Mouse (Mus musculus) stomach, embryonic 15.5 days (tissue): ENCODE results near the gene Uhrf2. TPM values are rescaled to one million over a fixed set of nuclear protein-coding genes. Genes with fewer than 3 reads are reported as not detected.
"Not testable (repeated sequence)": the region's sequence is repeated elsewhere in the genome, so short reads cannot be mapped to it uniquely, and the experiment has no call there.

Source experiments
- ATAC-seq: fragments of 200-750 bp; cut with Nextera tagmentation; 2 replicates; pipeline ENCODE4 v1.8.0; 2017; ENCODE audit warnings: low read depth, moderate number of reproducible peaks, moderate TSS enrichment; ENCODE audit not compliant: insufficient read depth, low FRiP score
- H3K27ac ChIP-seq: fragments of 300-500 bp; sonication (generic); 2 replicates; pipeline ENCODE4 v1.5.1; 2015; ENCODE audit warnings: mild to moderate bottlenecking, inconsistent platforms
- H3K27me3 ChIP-seq: fragments of 300-500 bp; sonication (generic); replicated peaks from 2 replicates; pipeline ENCODE4 v1.6.1; 2015; ENCODE audit warnings: inconsistent platforms
- H3K36me3 ChIP-seq: fragments of 300-500 bp; sonication (generic); 2 replicates; pipeline ENCODE4 v1.6.1; 2015; ENCODE audit warnings: inconsistent platforms
- H3K4me1 ChIP-seq: fragments of 300-500 bp; sonication (generic); 2 replicates; pipeline ENCODE4 v1.6.1; 2015; ENCODE audit warnings: inconsistent platforms
- H3K4me2 ChIP-seq: fragments of 300-500 bp; sonication (generic); 2 replicates; pipeline ENCODE4 v1.6.1; 2015; ENCODE audit warnings: mild to moderate bottlenecking, inconsistent platforms
- H3K4me3 ChIP-seq: fragments of 300-500 bp; sonication (generic); replicated peaks from 2 replicates; pipeline ENCODE4 v1.5.1; 2015; ENCODE audit warnings: inconsistent platforms
- H3K9ac ChIP-seq: fragments of 300-500 bp; sonication (generic); 2 replicates; pipeline ENCODE4 v1.6.1; 2015; ENCODE audit warnings: inconsistent platforms
- H3K9me3 ChIP-seq: fragments of 300-500 bp; sonication (generic); 2 replicates; pipeline ENCODE4 v1.6.1; 2016; ENCODE audit warnings: inconsistent platforms
- WGBS: fragments of 180-500 bp; shearing (Covaris S2); methylation state at CpG from one replicate; pipeline ENCODE4 v1.1.7; 2015; 5-methylcytosine and 5-hydroxymethylcytosine counted together
- polyA plus RNA-seq: library from polyadenylated mRNA; unstranded; fragments of >200 nt; fragmentation: Nextera tagmentation; extraction: Ambion mirVana; gene quantifications from 2 replicates; pipeline ENCODE4 v1.2.1, GENCODE M21; 2015

Uhrf2 gene
- polyA plus RNA-seq, 1 experiment from 2014 or later: 64.9 TPM

DNA sequence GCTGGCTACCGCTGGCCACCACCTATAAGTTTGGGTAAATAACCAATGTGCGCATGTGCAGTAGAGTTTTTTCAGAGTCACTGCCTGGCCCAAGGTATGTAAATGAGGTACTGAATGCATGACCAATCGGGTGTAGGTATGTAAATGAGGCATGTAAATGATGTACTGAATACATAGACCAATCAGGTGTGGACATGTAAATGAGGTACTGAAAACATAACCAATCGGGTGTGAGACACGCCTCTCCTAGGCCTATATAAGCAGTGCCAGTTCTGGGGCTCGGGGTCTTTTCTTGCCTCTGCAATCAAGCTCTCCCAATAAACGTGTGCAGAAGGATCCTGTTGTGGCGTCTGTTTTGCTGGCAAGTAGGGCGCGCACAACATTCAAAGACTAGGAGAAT lies 6.9 kb upstream of the Uhrf2 start:
- not testable (repeated sequence) for H3K4me1 ChIP-seq, ATAC-seq, H3K36me3 ChIP-seq, H3K9me3 ChIP-seq, H3K27me3 ChIP-seq, H3K4me3 ChIP-seq, H3K27ac ChIP-seq, H3K9ac ChIP-seq, H3K4me2 ChIP-seq
- WGBS: 93% methylated on average over 10 of the region's 10 CpGs

DNA sequence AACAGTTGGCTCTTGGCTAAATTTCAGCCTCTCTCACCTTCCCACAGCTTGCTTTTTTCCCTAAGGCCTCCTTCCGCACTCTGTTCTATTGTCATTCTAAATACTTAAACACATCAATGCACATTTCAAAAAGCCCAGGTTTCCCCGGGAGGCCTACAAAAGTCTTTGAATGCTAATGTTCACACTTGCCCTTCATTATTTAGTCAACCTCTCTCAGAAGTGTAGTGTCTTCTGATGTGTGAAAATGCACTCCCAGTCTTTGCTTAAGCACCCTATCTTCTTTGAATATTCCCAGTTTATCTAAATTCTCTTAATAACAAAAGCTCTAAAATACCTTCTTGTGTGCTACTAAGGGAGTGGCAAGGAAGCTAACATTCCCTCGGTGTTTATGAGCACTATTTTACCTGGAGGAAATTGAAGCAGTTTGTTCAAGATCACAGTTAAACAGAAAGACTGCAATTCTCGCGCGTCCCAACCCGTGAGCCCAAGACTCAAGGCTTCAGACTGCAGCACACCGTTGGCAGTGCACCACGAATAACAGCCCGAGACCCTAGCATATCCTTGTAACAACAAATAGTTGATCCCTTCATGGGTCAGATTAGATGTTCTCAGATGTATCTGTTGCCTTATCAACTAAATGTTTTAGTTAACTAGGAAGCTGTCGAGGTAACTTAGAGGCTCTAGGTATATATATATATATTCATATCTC lies 1.2 kb upstream of the Uhrf2 start:
- Histone ChIP-seq H3K4me1 (0 out of 2 replicates have a peak, but pooled peaks cover 14% of the 10 kb centered on the region), H3K9ac (no peak overlapping the region), H3K4me2 (peak overlapping the region; percentile 77), H3K4me3 (no peak overlapping the region), H3K36me3 (no peaks in the 10 kb centered on the region), H3K27ac (no peak overlapping the region), H3K27me3 (no peaks in the 10 kb centered on the region), H3K9me3 (no peaks in the 10 kb centered on the region)
- no peak for ATAC-seq
- 53% methylated on average over 11 of the region's 11 CpGs for WGBS

DNA sequence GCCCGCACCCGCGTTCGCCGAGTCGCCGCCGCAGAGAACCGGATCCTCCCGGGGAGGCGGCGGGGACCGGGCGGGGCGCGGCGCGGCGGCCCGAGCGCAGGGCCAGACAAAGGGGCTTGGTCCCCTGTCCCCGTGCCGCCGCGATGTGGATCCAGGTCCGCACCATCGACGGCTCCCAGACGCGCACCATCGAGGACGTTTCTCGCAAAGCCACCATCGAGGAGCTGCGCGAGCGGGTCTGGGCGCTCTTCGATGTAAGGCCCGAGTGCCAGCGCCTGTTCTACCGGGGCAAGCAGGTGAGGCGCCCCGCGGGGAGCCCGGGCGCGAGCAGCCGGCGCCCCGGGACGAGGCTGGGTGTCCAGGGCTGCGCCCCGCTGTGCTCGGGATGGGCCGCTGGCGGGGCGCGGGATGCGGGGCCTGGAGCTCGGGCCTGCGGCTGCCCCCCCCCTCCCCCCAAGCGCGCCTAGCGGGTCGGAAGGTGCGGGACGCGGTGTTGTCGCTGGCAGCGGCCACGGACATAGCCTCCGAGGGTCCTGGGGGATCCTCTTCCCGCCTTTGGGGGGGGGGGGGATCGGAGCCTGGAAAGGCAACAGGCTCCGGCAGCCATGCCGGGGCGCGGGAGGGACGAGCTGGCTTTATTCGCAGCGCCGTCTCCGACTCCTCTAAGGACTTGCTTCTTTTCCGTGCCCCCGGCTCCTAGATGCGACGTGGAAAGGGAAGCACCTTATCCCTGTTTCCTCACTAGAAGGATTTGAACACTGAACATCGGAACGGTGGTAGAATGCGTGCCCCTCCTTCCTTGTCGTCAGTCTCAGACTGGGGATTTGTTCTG lies 539 bp downstream of the Uhrf2 start:
- ATAC-seq: peak; percentile 27
- Histone ChIP-seq H3K27ac (peak overlapping the region; percentile 94), H3K27me3 (no peaks in the 10 kb centered on the region), H3K9me3 (no peaks in the 10 kb centered on the region), H3K4me2 (peak overlapping the region; percentile 77), H3K36me3 (no peaks in the 10 kb centered on the region), H3K9ac (peak overlapping the region; percentile 100), H3K4me3 (peak overlapping the region; percentile 100), H3K4me1 (0 out of 2 replicates have a peak, but pooled peaks cover 19% of the 10 kb centered on the region)
- under 1% methylated on average over 56 of the region's 92 CpGs for WGBS

DNA sequence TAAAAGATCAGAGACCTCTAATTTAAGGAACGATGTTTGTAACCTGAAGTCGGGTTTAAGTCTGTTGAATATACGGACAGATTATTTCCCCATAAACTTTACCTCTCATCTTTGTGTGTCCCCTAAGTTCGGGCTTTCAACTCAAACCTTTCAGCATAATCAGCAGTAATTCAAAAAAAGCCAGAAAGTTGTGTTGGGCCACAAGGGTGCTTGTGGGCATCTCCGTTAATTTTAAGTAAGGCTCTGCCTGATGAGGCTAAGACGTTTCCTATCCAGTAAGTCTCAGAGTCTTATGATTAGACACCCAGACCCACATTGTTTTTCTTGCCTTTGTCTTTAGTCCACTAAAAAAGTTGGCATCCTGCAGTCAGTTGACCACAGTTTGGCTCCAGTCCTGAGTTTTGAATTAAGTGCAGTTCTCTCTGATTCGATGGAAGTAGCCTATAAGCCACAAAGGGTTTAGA lies 1.2 kb downstream of the Uhrf2 start:
- H3K27ac ChIP-seq: no peak overlapping the region
- WGBS: under 1% methylated on average over 7 of the region's 7 CpGs
- H3K4me2 ChIP-seq: peak overlapping the region; percentile 77
- no peaks in the 10 kb centered on the region for H3K36me3 ChIP-seq
- no peak for ATAC-seq
- no peaks in the 10 kb centered on the region for H3K9me3 ChIP-seq
- no peaks in the 10 kb centered on the region for H3K27me3 ChIP-seq
- 0 out of 2 replicates have a peak, but pooled peaks cover 19% of the 10 kb centered on the region for H3K4me1 ChIP-seq
- peak overlapping the region; percentile 100 for H3K4me3 ChIP-seq
- H3K9ac ChIP-seq: peak overlapping the region; percentile 100

DNA sequence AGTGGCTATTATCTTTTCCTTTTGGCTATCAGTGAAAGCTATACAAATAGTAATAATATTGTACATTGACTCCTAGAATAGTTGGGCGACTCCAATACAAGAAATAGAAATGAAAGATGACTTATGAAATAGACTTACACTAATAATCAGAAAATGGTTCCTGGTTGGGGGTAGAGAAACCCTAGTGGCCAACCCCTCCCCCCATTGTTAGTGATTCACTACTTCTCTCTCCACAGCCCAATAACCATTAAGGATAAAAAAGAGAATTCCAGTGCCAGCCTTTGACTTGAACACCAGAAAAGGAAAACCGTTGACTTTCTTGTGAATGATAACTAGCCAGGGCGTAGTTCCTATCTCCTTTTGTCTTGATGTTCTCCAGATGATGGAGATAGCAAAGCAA lies 1.9 kb downstream of the Uhrf2 start:
- no peaks in the 10 kb centered on the region for H3K27me3 ChIP-seq
- no peaks in the 10 kb centered on the region for H3K9me3 ChIP-seq
- ATAC-seq: no peak
- H3K36me3 ChIP-seq: no peaks in the 10 kb centered on the region
- WGBS: 62% methylated on average over 3 of the region's 3 CpGs
- H3K4me2 ChIP-seq: peak overlapping the region; percentile 77
- H3K9ac ChIP-seq: no peak overlapping the region
- H3K4me1 ChIP-seq: 0 out of 2 replicates have a peak, but pooled peaks cover 19% of the 10 kb centered on the region
- no peak overlapping the region for H3K27ac ChIP-seq
- peak overlapping the region; percentile 23 for H3K4me3 ChIP-seq

DNA sequence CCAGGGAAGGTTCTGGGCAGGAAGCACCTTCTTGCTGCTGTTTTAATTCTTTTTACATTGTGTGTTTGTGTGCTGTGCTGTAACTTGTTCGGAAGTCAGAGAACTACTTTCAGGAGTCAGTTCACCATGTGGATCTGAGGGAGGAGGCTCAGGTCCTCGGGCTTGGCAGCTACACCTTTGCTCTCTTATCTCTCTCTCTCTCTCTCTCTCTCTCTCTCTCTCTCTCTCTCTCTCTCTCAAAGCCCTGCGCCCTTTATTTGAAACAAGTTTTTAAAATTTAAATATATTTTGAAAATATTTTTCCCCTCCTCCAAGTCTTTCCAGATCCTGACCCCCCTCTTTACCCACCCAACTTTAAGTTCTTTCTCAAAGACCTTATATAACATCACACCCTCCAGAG lies 5.0 kb downstream of the Uhrf2 start:
- WGBS: 47% methylated on average over 3 of the region's 3 CpGs
- no peak overlapping the region for H3K27ac ChIP-seq
- H3K36me3 ChIP-seq: no peaks in the 10 kb centered on the region
- no peak overlapping the region for H3K4me3 ChIP-seq
- no peak overlapping the region for H3K9ac ChIP-seq
- no peak overlapping the region for H3K4me2 ChIP-seq
- no peaks in the 10 kb centered on the region for H3K27me3 ChIP-seq
- H3K4me1 ChIP-seq: 0 out of 2 replicates have a peak, but pooled peaks cover 16% of the 10 kb centered on the region
- ATAC-seq: no peak
- H3K9me3 ChIP-seq: no peaks in the 10 kb centered on the region

DNA sequence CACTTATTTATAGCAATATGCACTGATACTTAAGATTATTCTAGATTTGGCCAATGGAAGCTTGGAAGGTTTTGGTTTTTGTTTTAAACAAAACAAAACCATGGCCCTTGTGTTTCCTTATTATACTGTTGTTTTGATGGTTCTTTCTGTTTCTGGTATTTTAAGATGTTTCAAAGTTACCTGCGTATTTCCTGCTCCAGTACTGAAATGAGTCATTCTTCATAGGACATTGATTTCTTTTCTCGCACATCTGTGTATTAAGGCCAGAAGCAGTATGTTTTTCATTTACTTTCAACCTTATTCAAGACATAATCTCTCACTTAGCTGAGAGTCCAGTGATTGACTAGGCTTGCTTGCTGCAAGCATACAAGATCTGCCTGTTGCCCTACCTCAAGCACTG lies 13.4 kb downstream of the Uhrf2 start:
- H3K36me3 ChIP-seq: peaks cover 16% of the 10 kb centered on the region; the same call in 1 of the 2 replicates
- H3K27ac ChIP-seq: no peak overlapping the region
- ATAC-seq: no peak
- H3K4me3 ChIP-seq: no peak overlapping the region
- no peaks in the 10 kb centered on the region for H3K27me3 ChIP-seq
- no peaks in the 10 kb centered on the region for H3K9me3 ChIP-seq
- no peak overlapping the region for H3K4me2 ChIP-seq
- 76% methylated on average over 2 of the region's 2 CpGs for WGBS
- H3K9ac ChIP-seq: no peak overlapping the region
- H3K4me1 ChIP-seq: no peaks in the 10 kb centered on the region

DNA sequence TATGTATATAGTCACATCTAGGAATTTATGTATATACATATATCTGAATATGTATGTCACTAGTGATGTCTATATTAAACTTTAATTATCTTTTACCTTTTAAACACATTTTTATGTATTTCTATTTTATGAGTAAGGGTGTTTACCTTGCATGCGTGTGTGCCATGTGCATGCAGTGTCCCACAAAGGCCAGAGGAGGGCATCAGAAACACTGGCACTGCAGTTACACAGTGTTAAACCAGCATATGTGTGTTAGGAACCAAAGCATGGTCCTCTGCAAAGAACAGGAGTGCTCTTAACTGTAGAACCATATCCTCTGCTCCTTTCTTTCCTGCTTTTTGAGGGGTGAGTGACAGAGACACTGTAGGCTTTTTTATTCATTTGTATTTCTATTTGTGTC lies 14.3 kb downstream of the Uhrf2 start:
- no peak overlapping the region for H3K4me2 ChIP-seq
- no peaks in the 10 kb centered on the region for H3K4me1 ChIP-seq
- H3K4me3 ChIP-seq: no peak overlapping the region
- no peaks in the 10 kb centered on the region for H3K9me3 ChIP-seq
- 92% methylated on average over 1 of the region's 1 CpGs for WGBS
- no peak overlapping the region for H3K9ac ChIP-seq
- H3K27ac ChIP-seq: no peak overlapping the region
- peaks cover 16% of the 10 kb centered on the region; the same call in 1 of the 2 replicates for H3K36me3 ChIP-seq
- no peaks in the 10 kb centered on the region for H3K27me3 ChIP-seq
- no peak for ATAC-seq

DNA sequence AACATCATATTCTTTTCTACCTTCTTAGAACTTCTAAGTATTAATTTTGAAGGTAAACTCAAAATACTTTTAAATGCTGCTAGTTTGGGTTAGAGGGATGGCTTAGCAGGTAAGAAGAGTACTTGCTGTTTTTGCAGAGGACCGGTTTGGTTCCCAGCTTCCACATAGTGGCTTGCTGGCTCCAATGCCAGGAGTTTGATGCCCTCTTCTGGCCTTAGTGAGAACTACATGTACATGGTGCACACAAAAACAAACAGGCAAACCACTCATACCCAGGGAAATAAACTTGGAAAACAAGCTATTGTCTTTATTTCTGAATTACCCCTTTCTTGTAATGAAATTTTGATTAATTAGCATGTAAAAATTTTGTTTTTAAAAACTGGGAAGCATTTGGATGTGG lies 15.5 kb downstream of the Uhrf2 start:
- Histone ChIP-seq H3K4me1 (no peaks in the 10 kb centered on the region), H3K9me3 (no peaks in the 10 kb centered on the region), H3K4me2 (no peak overlapping the region), H3K36me3 (peaks cover 16% of the 10 kb centered on the region; the same call in 1 of the 2 replicates), H3K9ac (no peak overlapping the region), H3K27me3 (no peaks in the 10 kb centered on the region), H3K4me3 (no peak overlapping the region), H3K27ac (no peak overlapping the region)
- ATAC-seq: no peak
- WGBS: 57% methylated on average over 1 of the region's 1 CpGs

DNA sequence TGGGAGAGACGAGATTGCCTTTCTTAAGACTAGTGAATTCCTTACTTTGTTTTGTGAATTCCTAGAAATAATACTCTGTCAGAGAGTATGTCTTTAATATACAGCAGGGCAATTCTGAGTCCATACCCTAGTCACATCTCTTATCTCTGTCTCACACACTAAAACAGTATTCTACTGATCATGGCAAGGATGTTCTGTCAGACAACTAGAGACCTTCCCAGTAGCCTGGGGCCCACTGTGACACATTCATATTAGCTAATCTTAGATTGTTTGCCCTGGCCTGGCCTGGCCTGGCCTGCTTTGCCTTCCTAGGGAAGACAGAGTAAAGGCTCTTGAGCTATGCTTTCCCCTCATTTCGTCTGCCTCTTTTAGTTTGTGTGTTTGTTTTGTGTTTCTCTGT lies 20.3 kb downstream of the Uhrf2 start:
- peaks cover 10% of the 10 kb centered on the region; the same call in 1 of the 2 replicates for H3K36me3 ChIP-seq
- no peaks in the 10 kb centered on the region for H3K4me1 ChIP-seq
- H3K4me2 ChIP-seq: no peak overlapping the region
- H3K9me3 ChIP-seq: no peaks in the 10 kb centered on the region
- no peak overlapping the region for H3K27ac ChIP-seq
- 75% methylated on average over 2 of the region's 2 CpGs for WGBS
- peak; percentile 66; the same call in 1 of the 2 replicates for ATAC-seq
- no peak overlapping the region for H3K4me3 ChIP-seq
- H3K27me3 ChIP-seq: no peaks in the 10 kb centered on the region
- no peak overlapping the region for H3K9ac ChIP-seq

DNA sequence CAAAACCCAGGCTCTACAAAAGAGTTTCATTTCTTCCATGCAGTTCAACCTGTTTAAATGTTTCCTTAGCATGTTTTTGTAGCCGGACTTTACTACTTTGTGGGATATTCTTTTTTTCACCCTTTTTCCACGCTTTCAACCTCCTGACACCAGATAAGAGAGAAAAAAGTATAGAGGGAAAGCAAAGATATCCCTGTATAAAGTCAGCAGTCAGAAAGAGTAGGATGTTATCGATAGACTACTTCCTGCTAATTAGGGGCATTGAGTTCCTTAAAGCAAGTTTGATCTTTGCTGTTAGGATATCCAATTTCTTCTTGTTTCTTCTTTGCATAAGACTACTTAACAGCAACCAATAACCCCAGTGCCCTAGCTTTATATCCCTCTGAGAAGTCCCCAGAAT lies 21.2 kb downstream of the Uhrf2 start:
- WGBS: 87% methylated on average over 3 of the region's 3 CpGs
- no peak overlapping the region for H3K4me2 ChIP-seq
- ATAC-seq: no peak

DNA sequence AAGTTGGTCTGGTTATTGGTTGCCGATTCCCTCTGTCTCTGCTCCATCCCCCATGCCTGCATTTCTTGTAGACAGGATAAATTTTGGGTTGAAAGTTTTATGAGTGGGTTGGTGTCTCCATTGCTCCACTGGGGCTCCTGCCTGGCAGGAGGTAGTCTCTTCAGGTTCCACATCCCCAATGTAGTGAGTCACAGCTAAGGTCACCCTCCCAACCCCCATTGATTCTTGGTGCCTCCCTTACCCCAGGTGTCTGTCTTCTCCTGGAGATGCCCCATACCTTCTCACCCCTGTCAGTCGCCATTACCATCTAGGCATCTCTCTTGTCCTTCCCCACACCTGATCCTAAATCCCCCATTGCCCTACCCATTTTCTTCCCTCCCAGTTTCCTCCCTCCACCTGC lies 23.9 kb downstream of the Uhrf2 start:
- ATAC-seq: no peak
- Histone ChIP-seq H3K4me1 (no peaks in the 10 kb centered on the region), H3K9ac (no peak overlapping the region), H3K4me3 (no peak overlapping the region), H3K9me3 (no peaks in the 10 kb centered on the region), H3K36me3 (no peaks in the 10 kb centered on the region), H3K27ac (no peak overlapping the region), H3K4me2 (no peak overlapping the region), H3K27me3 (no peaks in the 10 kb centered on the region)
- WGBS: 91% methylated on average over 2 of the region's 2 CpGs

More for the DNA sequence above, 21.2 kb downstream of the Uhrf2 start:
- Histone ChIP-seq H3K4me3 (no peak overlapping the region), H3K27me3 (no peaks in the 10 kb centered on the region), H3K4me1 (no peaks in the 10 kb centered on the region), H3K27ac (no peak overlapping the region), H3K36me3 (peaks cover 10% of the 10 kb centered on the region; the same call in 1 of the 2 replicates), H3K9me3 (no peaks in the 10 kb centered on the region), H3K9ac (no peak overlapping the region)
